Mouse (Mus musculus) liver, postnatal 0 days (tissue): ENCODE measurements at regions not wholly inside any gene's neighbourhood (a gene's known extent, or its start where the extent isn't known, plus 50 kb on each side); places are given as distances from the start of the nearest gene placed in this dataset.

Experiments used
- ATAC-seq: fragments of 200-750 bp; cut with Nextera tagmentation; 2 replicates; pipeline ENCODE4 v1.8.0; 2017; ENCODE audit warnings: mild to moderate bottlenecking, moderate library complexity
- DNase-seq: peaks from one replicate; pipeline ENCODE4 v3.0.0-alpha.2; 2016
- H3K27ac ChIP-seq: fragments of 300-500 bp; sonication (generic); 2 replicates; pipeline ENCODE4 v1.5.1; 2014; ENCODE audit warnings: antibody characterized with exemption, moderate library complexity, mild to moderate bottlenecking, low read depth
- H3K27me3 ChIP-seq: fragments of 300-500 bp; sonication (generic); 2 replicates; pipeline ENCODE4 v1.6.1; 2014; ENCODE audit warnings: low read length, control low read depth, mixed read lengths; ENCODE audit not compliant: insufficient read depth
- H3K36me3 ChIP-seq: fragments of 300-500 bp; sonication (generic); replicated peaks from 2 replicates; pipeline ENCODE4 v1.6.1; 2014; ENCODE audit warnings: mild to moderate bottlenecking, control low read depth, low read length, moderate library complexity, mixed read lengths; ENCODE audit not compliant: insufficient read depth
- H3K4me1 ChIP-seq: fragments of 300-500 bp; sonication (generic); 2 replicates; pipeline ENCODE4 v1.6.1; 2014; ENCODE audit warnings: antibody characterized with exemption, mild to moderate bottlenecking, control low read depth; ENCODE audit not compliant: insufficient read depth
- H3K4me2 ChIP-seq: fragments of 300-500 bp; sonication (generic); 2 replicates; pipeline ENCODE4 v1.6.1; 2014; ENCODE audit warnings: low read depth, mild to moderate bottlenecking, low read length, moderate library complexity, mixed read lengths
- H3K4me3 ChIP-seq: fragments of 300-500 bp; sonication (generic); 2 replicates; pipeline ENCODE4 v1.5.1; 2014; ENCODE audit warnings: low read depth, low read length
- H3K9ac ChIP-seq: fragments of 300-500 bp; sonication (generic); replicated peaks from 2 replicates; pipeline ENCODE4 v1.6.1; 2014; ENCODE audit warnings: mild to moderate bottlenecking, moderate library complexity
- H3K9me3 ChIP-seq: fragments of 300-500 bp; sonication (generic); 2 replicates; pipeline ENCODE4 v1.6.1; 2016; ENCODE audit warnings: mild to moderate bottlenecking, control low read depth, low read length, mixed read lengths
- CTCF ChIP-seq: sonication (generic); IDR thresholded peaks from 2 replicates; pipeline ENCODE4 v1.5.1; 2016; ENCODE audit warnings: antibody characterized with exemption, low read depth
- EP300 ChIP-seq: IDR thresholded peaks from 2 replicates; pipeline ENCODE4 v1.6.1; 2016; ENCODE audit warnings: antibody characterized with exemption, low read depth, mild to moderate bottlenecking
- WGBS: fragments of 180-500 bp; shearing (Covaris S2); extraction: QIAGEN DNeasy Blood & Tissue Kit; methylation state at CpG from one replicate; pipeline ENCODE4 v1.1.7; 2014; ENCODE audit not compliant: insufficient replicate concordance; 5-methylcytosine and 5-hydroxymethylcytosine counted together

GRCm38 (mm10) chr3:45603151-45603550, 225.0 kb downstream of the Pcdh10 start:
- TF ChIP-seq CTCF = no peak
- TF ChIP-seq EP300 = no peak
- no peaks in the 10 kb centered on the region for H3K27me3 ChIP-seq
- H3K4me3 ChIP-seq = no peak overlapping the region
- WGBS = 75% methylated on average over 5 of the region's 5 CpGs
- H3K4me1 ChIP-seq = no peaks in the 10 kb centered on the region
- H3K27ac ChIP-seq = no peak overlapping the region
- no peak for ATAC-seq
- no peak for DNase-seq
- no peak overlapping the region for H3K4me2 ChIP-seq
- no peak overlapping the region for H3K9ac ChIP-seq
- no peaks in the 10 kb centered on the region for H3K9me3 ChIP-seq
- no peaks in the 10 kb centered on the region for H3K36me3 ChIP-seq

GRCm38 (mm10) chr3:45620729-45621128, 242.5 kb downstream of the Pcdh10 start:
- Histone ChIP-seq H3K4me3 (no peak overlapping the region), H3K9ac (no peak overlapping the region), H3K4me1 (no peaks in the 10 kb centered on the region), H3K9me3 (no peaks in the 10 kb centered on the region), H3K4me2 (no peak overlapping the region), H3K27me3 (no peaks in the 10 kb centered on the region), H3K36me3 (no peaks in the 10 kb centered on the region), H3K27ac (no peak overlapping the region)
- DNase-seq = no peak
- TF ChIP-seq EP300 (no peak), CTCF (no peak)
- ATAC-seq = no peak

- H3K27ac ChIP-seq = no peak overlapping the region
- H3K36me3 ChIP-seq = no peaks in the 10 kb centered on the region
- H3K4me3 ChIP-seq = no peak overlapping the region
- H3K27me3 ChIP-seq = no peaks in the 10 kb centered on the region
- no peaks in the 10 kb centered on the region for H3K9me3 ChIP-seq
- DNase-seq (no peak), ATAC-seq (no peak)
- no peak overlapping the region for H3K4me2 ChIP-seq
- TF ChIP-seq EP300 (no peak), CTCF (no peak)
- H3K4me1 ChIP-seq = no peaks in the 10 kb centered on the region
- WGBS = 81% methylated on average over 6 of the region's 6 CpGs
- no peak overlapping the region for H3K9ac ChIP-seq
Observed at GRCm38 (mm10) chr3:45645856-45646450, 267.8 kb downstream of the Pcdh10 start.

- Histone ChIP-seq H3K4me1 (no peaks in the 10 kb centered on the region), H3K27ac (no peak overlapping the region), H3K36me3 (no peaks in the 10 kb centered on the region), H3K27me3 (no peaks in the 10 kb centered on the region), H3K4me2 (no peak overlapping the region), H3K9ac (no peak overlapping the region), H3K9me3 (no peaks in the 10 kb centered on the region), H3K4me3 (no peak overlapping the region)
- DNase-seq = no peak
- no peak for ATAC-seq
- no peak for TF ChIP-seq CTCF
- no peak for TF ChIP-seq EP300
Observed at GRCm38 (mm10) chr3:45649361-45649760, 271.2 kb downstream of the Pcdh10 start.

- H3K4me1 ChIP-seq = no peaks in the 10 kb centered on the region
- H3K36me3 ChIP-seq = no peaks in the 10 kb centered on the region
- WGBS = 82% methylated on average over 5 of the region's 5 CpGs
- H3K9me3 ChIP-seq = no peaks in the 10 kb centered on the region
- DNase-seq (no peak), ATAC-seq (no peak)
- H3K27ac ChIP-seq = no peak overlapping the region
- H3K9ac ChIP-seq = no peak overlapping the region
- H3K4me2 ChIP-seq = no peak overlapping the region
- H3K4me3 ChIP-seq = no peak overlapping the region
- no peak for TF ChIP-seq EP300
- no peak for TF ChIP-seq CTCF
- no peaks in the 10 kb centered on the region for H3K27me3 ChIP-seq
Observed at GRCm38 (mm10) chr3:45657023-45657422, 278.8 kb downstream of the Pcdh10 start.

- DNase-seq (no peak), ATAC-seq (no peak)
- H3K36me3 ChIP-seq = no peaks in the 10 kb centered on the region
- H3K27ac ChIP-seq = no peak overlapping the region
- no peaks in the 10 kb centered on the region for H3K9me3 ChIP-seq
- H3K9ac ChIP-seq = no peak overlapping the region
- H3K27me3 ChIP-seq = no peaks in the 10 kb centered on the region
- no peak for TF ChIP-seq CTCF
- H3K4me1 ChIP-seq = no peaks in the 10 kb centered on the region
- 61% methylated on average over 2 of the region's 2 CpGs for WGBS
- no peak overlapping the region for H3K4me2 ChIP-seq
- H3K4me3 ChIP-seq = no peak overlapping the region
Observed at GRCm38 (mm10) chr3:45658093-45658776, 280.0 kb downstream of the Pcdh10 start.
